Mouse (Mus musculus): ENCODE measurements around the gene Mrtfb. TPM values are rescaled to one million over a fixed set of nuclear protein-coding genes. Genes with fewer than 3 reads are reported as not detected.
"Not testable (repeated sequence)": the region's sequence is repeated elsewhere in the genome, so short reads cannot be mapped to it uniquely, and the experiment has no call there.

The Mrtfb gene
- polyA plus RNA-seq, 1 experiment, result 0.49 TPM

- H3K4me3 ChIP-seq (replicated peaks), result no peak overlapping the region
- 0 out of 2 replicates have a peak, but pooled peaks cover 7% of the 10 kb centered on the region for H3K9me3 ChIP-seq
- peaks cover 12% of the 10 kb centered on the region for H3K4me1 ChIP-seq
- peaks cover 43% of the 10 kb centered on the region for H3K36me3 ChIP-seq (replicated peaks; ENCODE audit: low read length)
- TF ChIP-seq GATA1 (IDR thresholded peaks at IDR 0.05; ENCODE audit: borderline replicate concordance, low read length) (no peak), FLI1 (IDR thresholded peaks at IDR 0.05; ENCODE audit: low read length) (no peak)
- no peaks in the 10 kb centered on the region for H3K27me3 ChIP-seq (replicated peaks)
Observed at GRCm38 (mm10) chr16:13267350-13267904, 11.1 kb downstream of the Mrtfb start.

GRCm38 (mm10) chr16:13269426-13269825 is 13.1 kb downstream of the Mrtfb start:
- TF ChIP-seq FLI1 (IDR thresholded peaks at IDR 0.05; ENCODE audit: low read length) (no peak), GATA1 (IDR thresholded peaks at IDR 0.05; ENCODE audit: borderline replicate concordance, low read length) (no peak)

GRCm38 (mm10) chr16:13276258-13276657 is 20.0 kb downstream of the Mrtfb start:
- Histone ChIP-seq H3K9me3 (no peaks in the 10 kb centered on the region), H3K4me3 (replicated peaks) (no peak overlapping the region), H3K4me1 (peaks cover 4% of the 10 kb centered on the region; the same call in 1 of the 2 replicates), H3K36me3 (replicated peaks; ENCODE audit: low read length) (peaks cover 3% of the 10 kb centered on the region), H3K27me3 (replicated peaks) (peaks cover 2% of the 10 kb centered on the region)
- no peak for TF ChIP-seq GATA1 (IDR thresholded peaks at IDR 0.05; ENCODE audit: borderline replicate concordance, low read length)

More at GRCm38 (mm10) chr16:13269426-13269825, 13.1 kb downstream of the Mrtfb start:
- Histone ChIP-seq H3K4me1 (peaks cover 5% of the 10 kb centered on the region; the same call in 1 of the 2 replicates), H3K36me3 (replicated peaks; ENCODE audit: low read length) (peaks cover 43% of the 10 kb centered on the region), H3K9me3 (0 out of 2 replicates have a peak, but pooled peaks cover 4% of the 10 kb centered on the region), H3K27me3 (replicated peaks) (no peaks in the 10 kb centered on the region), H3K4me3 (replicated peaks) (no peak overlapping the region)

- Histone ChIP-seq H3K4me3 (replicated peaks) (no peak overlapping the region), H3K9me3 (no peaks in the 10 kb centered on the region), H3K27me3 (replicated peaks) (peaks cover 2% of the 10 kb centered on the region), H3K4me1 (peaks cover 4% of the 10 kb centered on the region; the same call in 1 of the 2 replicates), H3K36me3 (replicated peaks; ENCODE audit: low read length) (peaks cover 3% of the 10 kb centered on the region)
- TF ChIP-seq FLI1 (IDR thresholded peaks at IDR 0.05; ENCODE audit: low read length), result no peak
- no peak for TF ChIP-seq GATA1 (IDR thresholded peaks at IDR 0.05; ENCODE audit: borderline replicate concordance, low read length)
Observed at GRCm38 (mm10) chr16:13276709-13277399, 20.6 kb downstream of the Mrtfb start.

- H3K36me3 ChIP-seq (replicated peaks; ENCODE audit: low read length); H3K9me3 ChIP-seq; H3K4me3 ChIP-seq (replicated peaks); H3K27me3 ChIP-seq (replicated peaks): not testable (repeated sequence)
- peaks cover 35% of the 10 kb centered on the region for H3K4me1 ChIP-seq
Observed at GRCm38 (mm10) chr16:13286425-13286824, 30.1 kb downstream of the Mrtfb start.

GRCm38 (mm10) chr16:13297860-13298259 is 41.6 kb downstream of the Mrtfb start:
- Histone ChIP-seq H3K9me3 (no peaks in the 10 kb centered on the region), H3K4me1 (peaks cover 46% of the 10 kb centered on the region), H3K4me3 (replicated peaks) (no peak overlapping the region), H3K36me3 (replicated peaks; ENCODE audit: low read length) (peaks cover 6% of the 10 kb centered on the region), H3K27me3 (replicated peaks) (no peaks in the 10 kb centered on the region)
- TF ChIP-seq FLI1 (IDR thresholded peaks at IDR 0.05; ENCODE audit: low read length) (no peak), GATA1 (IDR thresholded peaks at IDR 0.05; ENCODE audit: borderline replicate concordance, low read length) (no peak)

- Histone ChIP-seq H3K27me3 (replicated peaks) (no peaks in the 10 kb centered on the region), H3K4me1 (peaks cover 35% of the 10 kb centered on the region), H3K9me3 (no peaks in the 10 kb centered on the region), H3K36me3 (replicated peaks; ENCODE audit: low read length) (peaks cover 6% of the 10 kb centered on the region), H3K4me3 (replicated peaks) (peak overlapping the region; percentile 62)
- TF ChIP-seq GATA1 (IDR thresholded peaks at IDR 0.05; ENCODE audit: borderline replicate concordance, low read length) (no peak), FLI1 (IDR thresholded peaks at IDR 0.05; ENCODE audit: low read length) (no peak)
Observed at GRCm38 (mm10) chr16:13298991-13299390, 42.7 kb downstream of the Mrtfb start.

- Histone ChIP-seq H3K27me3 (replicated peaks) (no peaks in the 10 kb centered on the region), H3K4me1 (peaks cover 25% of the 10 kb centered on the region), H3K9me3 (no peaks in the 10 kb centered on the region), H3K36me3 (replicated peaks; ENCODE audit: low read length) (no peaks in the 10 kb centered on the region), H3K4me3 (replicated peaks) (no peak overlapping the region)
- no peak for TF ChIP-seq GATA1 (IDR thresholded peaks at IDR 0.05; ENCODE audit: borderline replicate concordance, low read length)
- TF ChIP-seq FLI1 (IDR thresholded peaks at IDR 0.05; ENCODE audit: low read length), result no peak
Observed at GRCm38 (mm10) chr16:13306065-13306695, 49.9 kb downstream of the Mrtfb start.

GRCm38 (mm10) chr16:13310096-13310683 is 53.9 kb downstream of the Mrtfb start:
- Histone ChIP-seq H3K36me3 (replicated peaks; ENCODE audit: low read length) (no peaks in the 10 kb centered on the region), H3K27me3 (replicated peaks) (no peaks in the 10 kb centered on the region), H3K4me1 (peaks cover 29% of the 10 kb centered on the region), H3K4me3 (replicated peaks) (no peak overlapping the region), H3K9me3 (no peaks in the 10 kb centered on the region; the same call in 1 of the 2 replicates)
- TF ChIP-seq GATA1 (IDR thresholded peaks at IDR 0.05; ENCODE audit: borderline replicate concordance, low read length) (no peak), FLI1 (IDR thresholded peaks at IDR 0.05; ENCODE audit: low read length) (no peak)

- Histone ChIP-seq H3K4me3 (replicated peaks) (no peak overlapping the region), H3K9me3 (no peaks in the 10 kb centered on the region; the same call in 1 of the 2 replicates), H3K27me3 (replicated peaks) (no peaks in the 10 kb centered on the region), H3K4me1 (peaks cover 23% of the 10 kb centered on the region), H3K36me3 (replicated peaks; ENCODE audit: low read length) (no peaks in the 10 kb centered on the region)
- TF ChIP-seq GATA1 (IDR thresholded peaks at IDR 0.05; ENCODE audit: borderline replicate concordance, low read length) (no peak), FLI1 (IDR thresholded peaks at IDR 0.05; ENCODE audit: low read length) (no peak)
Observed at GRCm38 (mm10) chr16:13311374-13311773, 55.1 kb downstream of the Mrtfb start.

All from megakaryocyte, embryonic 14.5 days (primary cell).